Mouse (Mus musculus): ENCODE results near the gene Glmp. TPM values are rescaled to one million over a fixed set of nuclear protein-coding genes. Genes with fewer than 3 reads are reported as not detected.
A peak's percentile ranks its signal among the peaks of the same experiment; 100 is the strongest.

The Glmp gene
- total and polyA plus RNA-seq, 3 experiments: 42.7 to 163 (median 75.6) TPM

DNA sequence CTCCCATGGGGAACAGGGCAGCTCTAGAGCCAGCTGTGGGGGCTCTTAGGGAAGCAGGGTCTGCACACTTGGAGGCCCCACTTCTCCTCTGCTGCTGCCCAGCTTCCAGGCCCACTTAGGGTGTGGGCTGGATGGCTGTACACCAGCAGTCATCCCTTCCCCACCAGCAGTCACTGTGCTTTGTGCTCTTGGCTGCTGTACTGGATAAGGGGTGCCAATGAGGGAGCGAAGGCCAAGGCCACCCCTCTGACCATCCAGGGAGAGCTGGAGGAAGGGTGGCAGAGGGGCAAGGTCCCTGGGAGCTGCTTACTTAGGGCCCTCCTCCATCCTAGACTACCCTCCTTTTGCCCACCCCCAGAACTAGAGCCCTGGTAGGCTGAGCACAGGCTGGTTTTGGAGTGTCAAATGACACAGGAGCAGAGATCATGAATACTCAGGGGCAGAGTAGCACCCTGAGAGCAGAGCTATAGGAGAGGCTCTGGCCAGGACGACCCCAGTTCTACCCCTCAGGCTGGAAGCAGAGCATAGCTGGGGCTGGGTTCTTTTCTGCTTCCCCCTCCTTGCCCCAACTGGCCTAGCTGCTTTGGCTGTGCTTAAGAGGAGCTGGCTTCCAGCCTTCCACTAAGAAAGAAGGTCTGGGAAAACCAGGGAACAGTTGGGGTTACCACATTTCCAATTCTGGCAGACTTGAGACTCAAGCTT lies 36.9 kb downstream of the Glmp start:
- Histone ChIP-seq H3K4me1 (ENCODE audit: control insufficient read depth in 1 of 2, insufficient read depth in 2 of 2) (no peaks in the 10 kb centered on the region), H3K27me3 (replicated peaks) (no peaks in the 10 kb centered on the region), H3K4me3 (replicated peaks in 1 of 3; ENCODE audit: low read depth in 2 of 3, low read length in 2 of 3, poor library complexity in 1 of 3) (no peak overlapping the region), H3K9ac (ENCODE audit: insufficient read depth, low read depth) (no peak overlapping the region), H3K27ac (ENCODE audit: insufficient read depth, low read depth) (no peak overlapping the region), H3K79me2 (replicated peaks; ENCODE audit: control insufficient read depth, extremely low read depth, insufficient read depth, poor library complexity, severe bottlenecking) (no peaks in the 10 kb centered on the region), H3K4me2 (ENCODE audit: insufficient read depth, low read depth, poor library complexity, severe bottlenecking) (no peak overlapping the region), H3K36me3 (replicated peaks in 1 of 2; ENCODE audit: control insufficient read depth in 1 of 2, insufficient read depth in 1 of 2, low read length in 1 of 2) (peaks cover 57 to 89% of the 10 kb centered on the region in 2 experiments), H3K9me3 (replicated peaks; ENCODE audit: low read length) (no peaks in the 10 kb centered on the region)
- TF ChIP-seq USF2 (conservative IDR thresholded peaks at IDR 0.05; ENCODE audit: low read depth, low read length) (no peak), SMC3 (IDR thresholded peaks at IDR 0.05; ENCODE audit: low read depth, low read length) (no peak), JUND (conservative IDR thresholded peaks at IDR 0.05; ENCODE audit: low read depth, low read length) (no peak), E2F4 (IDR thresholded peaks at IDR 0.05; ENCODE audit: insufficient replicate concordance, low read depth, low read length) (no peak), UBTF (IDR thresholded peaks at IDR 0.05; ENCODE audit: low read depth, low read length) (no peak)
- DNase-seq (ENCODE audit: extremely low read depth): no peak
- in situ Hi-C loops (cut with MboI; ENCODE audit: low pct_ligation_motif_present, low pct_unique_long_range_greater_than_20kb, low sequenced_read_pairs): no loop called here
- dilution Hi-C loops (cut with MboI; ENCODE audit: extremely low pct_ligation_motif_present, extremely low pct_unique_long_range_greater_than_20kb, low sequenced_read_pairs): no loop called here

DNA sequence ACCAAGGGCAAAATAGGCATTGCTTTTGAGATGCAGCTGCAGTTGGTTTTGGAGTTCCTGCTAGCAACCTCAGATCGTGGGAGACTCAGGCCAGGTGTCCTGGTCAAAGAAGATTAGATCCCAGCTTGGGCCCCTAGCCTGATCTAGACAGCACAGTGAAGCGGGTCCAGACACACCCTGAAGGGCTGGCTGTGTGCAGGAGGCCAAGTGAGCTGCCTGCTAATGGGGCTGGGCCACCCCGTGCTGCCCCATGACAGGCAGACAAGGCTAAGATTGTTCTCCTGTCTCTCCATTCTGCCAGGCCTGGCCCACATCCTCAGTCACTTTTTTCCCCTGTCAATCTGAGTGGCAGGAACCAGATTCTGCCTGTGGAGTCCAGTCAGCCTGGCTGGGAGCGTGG lies 38.9 kb downstream of the Glmp start:
- no peak overlapping the region for H3K4me3 ChIP-seq (replicated peaks in 1 of 3; ENCODE audit: low read depth in 2 of 3, low read length in 2 of 3, poor library complexity in 1 of 3)
- DNase-seq (ENCODE audit: extremely low read depth): no peak
- no peak overlapping the region for H3K27ac ChIP-seq (ENCODE audit: insufficient read depth, low read depth)
- dilution Hi-C loops (cut with MboI; ENCODE audit: extremely low pct_ligation_motif_present, extremely low pct_unique_long_range_greater_than_20kb, low sequenced_read_pairs): no loop called here
- H3K79me2 ChIP-seq (replicated peaks; ENCODE audit: control insufficient read depth, extremely low read depth, insufficient read depth, poor library complexity, severe bottlenecking): no peaks in the 10 kb centered on the region
- no peaks in the 10 kb centered on the region for H3K9me3 ChIP-seq (replicated peaks; ENCODE audit: low read length)
- no peak overlapping the region for H3K4me2 ChIP-seq (ENCODE audit: insufficient read depth, low read depth, poor library complexity, severe bottlenecking)
- H3K4me1 ChIP-seq (ENCODE audit: control insufficient read depth in 1 of 2, insufficient read depth in 2 of 2): no peaks in the 10 kb centered on the region
- in situ Hi-C loops (cut with MboI; ENCODE audit: low pct_ligation_motif_present, low pct_unique_long_range_greater_than_20kb, low sequenced_read_pairs): no loop called here
- TF ChIP-seq POLR2A (IDR thresholded peaks at IDR 0.05; ENCODE audit: low read depth, low read length) (0 out of 2 replicates have a peak, but pooled peaks have one; percentile 14), RCOR1 (conservative IDR thresholded peaks at IDR 0.05; ENCODE audit: low read depth, low read length) (no peak)
- H3K27me3 ChIP-seq (replicated peaks): no peaks in the 10 kb centered on the region
- peaks cover 39 to 70% of the 10 kb centered on the region in 2 experiments for H3K36me3 ChIP-seq (replicated peaks in 1 of 2; ENCODE audit: control insufficient read depth in 1 of 2, insufficient read depth in 1 of 2, low read length in 1 of 2)
- H3K9ac ChIP-seq (ENCODE audit: insufficient read depth, low read depth): no peak overlapping the region

DNA sequence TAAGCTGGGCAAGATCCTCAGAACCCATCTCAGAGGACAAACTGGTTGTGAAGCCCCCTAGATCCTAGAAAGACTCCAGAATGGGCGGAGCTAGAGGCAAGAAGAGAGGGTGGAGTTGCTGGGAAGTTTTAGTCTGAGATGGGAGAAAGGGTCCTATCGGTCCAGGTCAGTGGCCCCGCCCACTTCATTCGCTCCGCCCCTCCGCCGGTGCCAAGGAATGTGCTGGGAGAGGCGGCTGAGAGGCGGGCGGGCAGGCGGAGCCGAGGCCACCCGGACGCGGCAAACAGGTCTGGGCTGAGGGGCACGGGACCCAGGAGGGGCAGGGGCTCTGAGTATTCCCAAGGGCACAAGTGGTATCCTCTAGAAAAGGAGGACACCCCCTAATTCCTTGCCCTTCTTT lies 39.5 kb downstream of the Glmp start, which contains the start of gene Paqr6:
TSS of gene Paqr6 (plus strand) at position 248 of the 400 bp plus-strand sequence.
- Histone ChIP-seq H3K27ac (ENCODE audit: insufficient read depth, low read depth) (no peak within 1 kb of the TSS), H3K79me2 (replicated peaks; ENCODE audit: control insufficient read depth, extremely low read depth, insufficient read depth, poor library complexity, severe bottlenecking) (no peaks in the 10 kb centered on the region), H3K9me3 (replicated peaks; ENCODE audit: low read length) (no peaks in the 10 kb centered on the region), H3K9ac (ENCODE audit: insufficient read depth, low read depth) (no peak within 1 kb of the TSS), H3K27me3 (replicated peaks) (no peaks in the 10 kb centered on the region), H3K4me2 (ENCODE audit: insufficient read depth, low read depth, poor library complexity, severe bottlenecking) (no peak within 1 kb of the TSS), H3K4me3 (replicated peaks in 1 of 3; ENCODE audit: low read depth in 2 of 3, low read length in 2 of 3, poor library complexity in 1 of 3) (no peak within 1 kb of the TSS), H3K36me3 (replicated peaks in 1 of 2; ENCODE audit: control insufficient read depth in 1 of 2, insufficient read depth in 1 of 2, low read length in 1 of 2) (peaks cover 33 to 64% of the 10 kb centered on the region in 2 experiments), H3K4me1 (ENCODE audit: control insufficient read depth in 1 of 2, insufficient read depth in 2 of 2) (no peaks in the 10 kb centered on the region)
- dilution Hi-C loops (cut with MboI; ENCODE audit: extremely low pct_ligation_motif_present, extremely low pct_unique_long_range_greater_than_20kb, low sequenced_read_pairs): no loop called here
- DNase-seq (ENCODE audit: extremely low read depth): no peak
- no peak for TF ChIP-seq MEF2A (IDR thresholded peaks at IDR 0.05; ENCODE audit: borderline replicate concordance, low read depth, low read length)
- TF ChIP-seq IRF4 (IDR thresholded peaks at IDR 0.05; ENCODE audit: low read depth, low read length): no peak
- TF ChIP-seq POLR2AphosphoS2 (IDR thresholded peaks at IDR 0.05; ENCODE audit: low read depth, low read length): no peak
- no peak for TF ChIP-seq BHLHE40 (IDR thresholded peaks at IDR 0.05; ENCODE audit: low read depth, low read length)
- no peak for TF ChIP-seq CHD1 (IDR thresholded peaks at IDR 0.05; ENCODE audit: low read depth, low read length)
- no peak for TF ChIP-seq ZMIZ1 (IDR thresholded peaks at IDR 0.05; ENCODE audit: low read depth, low read length)
- no peak for TF ChIP-seq MYC (IDR thresholded peaks at IDR 0.05; ENCODE audit: low read depth, low read length)
- no peak for TF ChIP-seq GABPA (IDR thresholded peaks at IDR 0.05; ENCODE audit: insufficient replicate concordance, low read depth, low read length)
- no peak for TF ChIP-seq SMC3 (IDR thresholded peaks at IDR 0.05; ENCODE audit: low read depth, low read length)
- no peak for TF ChIP-seq E2F4 (IDR thresholded peaks at IDR 0.05; ENCODE audit: insufficient replicate concordance, low read depth, low read length)
- TF ChIP-seq KAT2A (IDR thresholded peaks at IDR 0.05; ENCODE audit: insufficient replicate concordance, low read length): no peak
- no peak for TF ChIP-seq JUN (IDR thresholded peaks at IDR 0.05; ENCODE audit: insufficient read depth, low read depth, low read length)
- no peak for TF ChIP-seq USF1 (IDR thresholded peaks at IDR 0.05; ENCODE audit: low read depth, low read length)
- no peak for TF ChIP-seq PAX5 (IDR thresholded peaks at IDR 0.05; ENCODE audit: low read length)
- TF ChIP-seq UBTF (IDR thresholded peaks at IDR 0.05; ENCODE audit: low read depth, low read length): no peak
- no peak for TF ChIP-seq ZC3H11A (IDR thresholded peaks at IDR 0.05; ENCODE audit: low read depth, low read length)
- TF ChIP-seq ETS1 (conservative IDR thresholded peaks at IDR 0.05; ENCODE audit: low read depth, low read length): no peak
- TF ChIP-seq RAD21 (IDR thresholded peaks at IDR 0.05; ENCODE audit: low read depth, low read length): no peak
- in situ Hi-C loops (cut with MboI; ENCODE audit: low pct_ligation_motif_present, low pct_unique_long_range_greater_than_20kb, low sequenced_read_pairs): no loop called here
